Mouse (Mus musculus): Measurements from ENCODE around the gene Traf3. TPM values are rescaled to one million over a fixed set of nuclear protein-coding genes. Genes with fewer than 3 reads are reported as not detected.

Traf3 gene
- polyA plus RNA-seq, 1 experiment = 29.8 TPM

- Histone ChIP-seq H3K27me3 (ENCODE audit: control insufficient read depth, insufficient read depth, low read length) (no peaks in the 10 kb centered on the region; the same call in 1 of the 2 replicates), H3K27ac (ENCODE audit: insufficient read depth, low read length) (no peak overlapping the region), H3K4me1 (ENCODE audit: control insufficient read depth, insufficient read depth, low read length) (peaks cover 14% of the 10 kb centered on the region), H3K4me3 (replicated peaks; ENCODE audit: insufficient read depth, low read depth, low read length) (peak overlapping the region; percentile 49)
- 1% methylated on average over 58 of the region's 58 CpGs for WGBS
- TF ChIP-seq CTCF (IDR thresholded peaks at IDR 0.05; ENCODE audit: borderline replicate concordance, insufficient read depth, low read depth, low read length) (no peak), POLR2A (IDR thresholded peaks at IDR 0.05; ENCODE audit: borderline replicate concordance, insufficient read depth, low read length) (no peak)
- peak; percentile 21 to 39 for DNase-seq
Measured at GRCm38 (mm10) chr12:111275150-111275841, 109.1 kb downstream of the Traf3 start.

DNA sequence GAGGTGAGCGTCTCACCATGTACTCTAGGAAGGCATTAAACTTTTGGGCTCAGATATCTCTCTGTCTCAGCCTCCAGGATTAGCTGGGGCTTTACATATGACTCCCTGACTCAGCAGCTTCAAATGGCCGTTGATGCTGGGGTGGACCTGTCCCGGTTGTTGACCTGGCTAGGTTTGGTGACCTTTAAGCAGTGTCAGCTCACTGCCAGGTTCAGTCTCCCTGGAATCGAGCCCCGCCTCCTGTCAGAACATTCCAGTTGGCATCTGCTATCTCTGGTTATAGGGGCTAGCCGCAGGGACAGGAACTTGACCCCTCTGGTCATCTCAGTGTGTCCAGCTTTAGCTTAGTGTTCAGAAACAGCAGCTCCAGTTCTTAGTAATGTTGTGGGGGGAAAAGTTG, 110.2 kb downstream of the Traf3 start:
- H3K27ac ChIP-seq (ENCODE audit: insufficient read depth, low read length) = no peak overlapping the region
- DNase-seq = no peak
- TF ChIP-seq POLR2A (IDR thresholded peaks at IDR 0.05; ENCODE audit: borderline replicate concordance, insufficient read depth, low read length) = no peak
- no peak for TF ChIP-seq CTCF (IDR thresholded peaks at IDR 0.05; ENCODE audit: borderline replicate concordance, insufficient read depth, low read depth, low read length)
- H3K4me3 ChIP-seq (replicated peaks; ENCODE audit: insufficient read depth, low read depth, low read length) = no peak overlapping the region
- 84% methylated on average over 6 of the region's 6 CpGs for WGBS
- H3K4me1 ChIP-seq (ENCODE audit: control insufficient read depth, insufficient read depth, low read length) = peaks cover 14% of the 10 kb centered on the region
- H3K27me3 ChIP-seq (ENCODE audit: control insufficient read depth, insufficient read depth, low read length) = no peaks in the 10 kb centered on the region; the same call in 1 of the 2 replicates

DNA sequence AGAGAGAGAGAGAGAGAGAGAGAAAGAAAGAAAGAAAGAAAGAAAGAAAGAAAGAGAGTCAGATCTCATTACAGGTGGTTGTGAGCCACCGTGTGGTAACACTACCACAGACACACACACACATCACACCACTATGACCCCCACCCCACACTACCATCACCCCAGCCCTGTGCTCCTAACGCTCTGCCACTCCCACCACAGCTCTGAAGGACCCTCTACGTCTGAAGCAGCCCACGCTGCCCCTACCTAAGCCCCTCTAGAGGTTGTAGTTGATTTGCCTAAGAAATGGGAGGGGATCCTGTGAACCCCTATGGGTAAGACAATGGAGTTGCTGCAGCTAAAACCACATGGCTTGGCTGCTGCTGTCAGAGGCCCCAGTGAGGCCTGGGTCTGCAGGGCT, 117.4 kb downstream of the Traf3 start:
- no peaks in the 10 kb centered on the region for H3K27me3 ChIP-seq (ENCODE audit: control insufficient read depth, insufficient read depth, low read length)
- no peak overlapping the region for H3K27ac ChIP-seq (ENCODE audit: insufficient read depth, low read length)
- H3K4me3 ChIP-seq (replicated peaks; ENCODE audit: insufficient read depth, low read depth, low read length) = no peak overlapping the region
- WGBS = 74% methylated on average over 4 of the region's 4 CpGs
- TF ChIP-seq CTCF (IDR thresholded peaks at IDR 0.05; ENCODE audit: borderline replicate concordance, insufficient read depth, low read depth, low read length) = no peak
- TF ChIP-seq POLR2A (IDR thresholded peaks at IDR 0.05; ENCODE audit: borderline replicate concordance, insufficient read depth, low read length) = no peak
- no peaks in the 10 kb centered on the region; the same call in 1 of the 2 replicates for H3K4me1 ChIP-seq (ENCODE audit: control insufficient read depth, insufficient read depth, low read length)
- no peak for DNase-seq

- Histone ChIP-seq H3K4me1 (ENCODE audit: control insufficient read depth, insufficient read depth, low read length) (no peaks in the 10 kb centered on the region; the same call in 1 of the 2 replicates), H3K27ac (ENCODE audit: insufficient read depth, low read length) (no peak overlapping the region), H3K4me3 (replicated peaks; ENCODE audit: insufficient read depth, low read depth, low read length) (no peak overlapping the region), H3K27me3 (ENCODE audit: control insufficient read depth, insufficient read depth, low read length) (no peaks in the 10 kb centered on the region)
- DNase-seq = no peak
- no peak for TF ChIP-seq CTCF (IDR thresholded peaks at IDR 0.05; ENCODE audit: borderline replicate concordance, insufficient read depth, low read depth, low read length)
- TF ChIP-seq POLR2A (IDR thresholded peaks at IDR 0.05; ENCODE audit: borderline replicate concordance, insufficient read depth, low read length) = no peak
- WGBS = 49% methylated on average over 10 of the region's 10 CpGs
Measured at GRCm38 (mm10) chr12:111284532-111284931, 118.4 kb downstream of the Traf3 start.

GRCm38 (mm10) chr12:111293025-111293424, 126.9 kb downstream of the Traf3 start:
- Histone ChIP-seq H3K4me3 (replicated peaks; ENCODE audit: insufficient read depth, low read depth, low read length) (no peak overlapping the region), H3K4me1 (ENCODE audit: control insufficient read depth, insufficient read depth, low read length) (peaks cover 13% of the 10 kb centered on the region), H3K27me3 (ENCODE audit: control insufficient read depth, insufficient read depth, low read length) (no peaks in the 10 kb centered on the region), H3K27ac (ENCODE audit: insufficient read depth, low read length) (no peak overlapping the region)
- no peak for TF ChIP-seq CTCF (IDR thresholded peaks at IDR 0.05; ENCODE audit: borderline replicate concordance, insufficient read depth, low read depth, low read length)
- no peak for TF ChIP-seq POLR2A (IDR thresholded peaks at IDR 0.05; ENCODE audit: borderline replicate concordance, insufficient read depth, low read length)
- DNase-seq = peak; percentile 55 to 73
- WGBS = 15% methylated on average over 12 of the region's 12 CpGs

DNA sequence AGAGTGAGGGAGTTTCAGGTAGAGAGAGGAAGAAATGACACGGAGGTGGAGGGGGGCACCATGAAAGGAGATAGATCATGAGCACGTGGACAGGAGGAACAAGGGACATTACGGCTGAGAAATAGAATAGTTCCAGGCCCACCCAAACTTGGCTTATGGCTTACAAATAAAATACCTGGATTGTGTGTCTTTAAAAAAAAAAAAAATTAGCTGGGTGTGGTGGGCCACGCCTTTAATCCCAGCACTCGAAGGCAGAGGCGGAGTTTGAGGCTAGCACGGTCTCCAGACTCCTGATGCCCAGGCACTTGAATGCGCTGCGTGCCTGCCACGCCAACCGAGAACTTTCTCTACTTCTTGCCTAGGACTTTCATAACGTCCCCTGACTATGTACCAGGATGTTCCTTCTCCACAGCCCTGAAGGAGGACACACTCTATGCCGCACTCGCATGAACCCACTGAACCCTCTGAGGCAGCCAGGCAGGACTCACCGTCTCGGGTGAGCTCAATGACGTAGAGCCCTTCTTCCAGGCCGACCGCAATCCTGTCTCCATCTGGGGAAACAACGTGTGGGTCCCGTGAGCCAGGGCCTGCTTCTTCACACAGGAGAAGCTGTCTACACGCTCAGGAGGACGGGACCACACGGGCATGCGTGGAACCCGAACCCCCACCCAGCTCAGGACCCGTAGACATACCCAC, 135.3 kb downstream of the Traf3 start:
- no peak for DNase-seq
- TF ChIP-seq CTCF (IDR thresholded peaks at IDR 0.05; ENCODE audit: borderline replicate concordance, insufficient read depth, low read depth, low read length) (no peak), POLR2A (IDR thresholded peaks at IDR 0.05; ENCODE audit: borderline replicate concordance, insufficient read depth, low read length) (no peak)
- Histone ChIP-seq H3K4me3 (replicated peaks; ENCODE audit: insufficient read depth, low read depth, low read length) (no peak overlapping the region), H3K27ac (ENCODE audit: insufficient read depth, low read length) (no peak overlapping the region), H3K27me3 (ENCODE audit: control insufficient read depth, insufficient read depth, low read length) (no peaks in the 10 kb centered on the region), H3K4me1 (ENCODE audit: control insufficient read depth, insufficient read depth, low read length) (no peaks in the 10 kb centered on the region)
- WGBS = 95% methylated on average over 27 of the region's 27 CpGs

GRCm38 (mm10) chr12:111302018-111302345, 135.8 kb downstream of the Traf3 start:
- Histone ChIP-seq H3K4me3 (replicated peaks; ENCODE audit: insufficient read depth, low read depth, low read length) (no peak overlapping the region), H3K27me3 (ENCODE audit: control insufficient read depth, insufficient read depth, low read length) (no peaks in the 10 kb centered on the region), H3K27ac (ENCODE audit: insufficient read depth, low read length) (no peak overlapping the region), H3K4me1 (ENCODE audit: control insufficient read depth, insufficient read depth, low read length) (no peaks in the 10 kb centered on the region)
- WGBS = 94% methylated on average over 14 of the region's 14 CpGs
- DNase-seq = no peak
- no peak for TF ChIP-seq POLR2A (IDR thresholded peaks at IDR 0.05; ENCODE audit: borderline replicate concordance, insufficient read depth, low read length)
- no peak for TF ChIP-seq CTCF (IDR thresholded peaks at IDR 0.05; ENCODE audit: borderline replicate concordance, insufficient read depth, low read depth, low read length)

Data from cerebellum, adult 2 months (tissue).